Mouse (Mus musculus) cortical plate, adult 2 months (tissue): ENCODE results near the gene Map3k5.

ENCODE experiments used
- CTCF ChIP-seq: fragments of 200-500 bp; IDR thresholded peaks from 2 replicates; pipeline ENCODE4 v1.5.1; 2011; ENCODE audit warnings: mild to moderate bottlenecking, control low read depth, low read length; ENCODE audit not compliant: insufficient read depth; ENCODE audit errors: extremely low read depth
- POLR2A ChIP-seq: fragments of 200-500 bp; IDR thresholded peaks from 2 replicates; pipeline ENCODE4 v1.6.1; 2011; ENCODE audit warnings: mild to moderate bottlenecking, low read length, control low read depth; ENCODE audit not compliant: insufficient read depth; ENCODE audit errors: extremely low read depth

GRCm38 (mm10) chr10:19933511-19934383 is 525 bp upstream of the Map3k5 start:
- TF ChIP-seq CTCF, result no peak
- no peak for TF ChIP-seq POLR2A
